Mouse (Mus musculus) layer of hippocampus, postnatal 14 days (tissue): Measurements from ENCODE around the gene Cdc42bpa. TPM values are rescaled to one million over a fixed set of nuclear protein-coding genes. Genes with fewer than 3 reads are reported as not detected.
"Not testable (repeated sequence)": the region's sequence is repeated elsewhere in the genome, so short reads cannot be mapped to it uniquely, and the experiment has no call there.

Experiments
- DNase-seq, 2 experiments: peaks; one replicate each; pipeline ENCODE4 v3.0.0; 2021 to 2022; ENCODE audit warnings: low spot score in 2 of 2, mixed read lengths in 1 of 2
- total RNA-seq, 2 experiments: library from RNA; stranded (reverse); gene quantifications; 2 replicates each; pipeline ENCODE4 v1.2.3; 2021

Gene Cdc42bpa
- total RNA-seq, 2 experiments from 2014 or later = 214 to 233 TPM

- DNase-seq = not testable (repeated sequence)
These were observed 69.6 kb downstream of the Cdc42bpa start for GRCm38 (mm10) chr1:180029863-180030262.

GRCm38 (mm10) chr1:180030631-180031365, 70.5 kb downstream of the Cdc42bpa start:
- no peak for DNase-seq

- no peak for DNase-seq
These were observed 71.7 kb downstream of the Cdc42bpa start for GRCm38 (mm10) chr1:180031705-180032548.

DNA sequence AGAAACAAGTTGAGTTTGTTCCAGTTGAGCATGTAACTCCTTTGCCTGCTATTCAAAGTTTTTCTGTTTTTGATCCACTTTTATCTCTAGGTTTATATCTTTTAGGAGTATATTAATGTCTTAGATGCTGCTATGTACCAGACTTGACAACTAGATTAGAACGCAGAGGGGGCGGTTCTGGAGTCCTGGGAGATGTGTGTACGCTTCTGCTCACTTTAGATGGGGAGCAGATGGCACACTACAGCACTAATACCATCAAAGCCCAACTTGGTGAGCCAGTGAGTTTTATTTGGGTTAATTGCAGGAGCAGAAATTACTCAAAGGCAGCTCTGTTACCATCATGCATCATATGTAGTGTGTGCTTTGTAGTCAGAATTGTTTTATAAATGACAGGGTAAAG, 77.2 kb downstream of the Cdc42bpa start:
- DNase-seq = peak in 1 of 2 experiments; percentile 60

DNA sequence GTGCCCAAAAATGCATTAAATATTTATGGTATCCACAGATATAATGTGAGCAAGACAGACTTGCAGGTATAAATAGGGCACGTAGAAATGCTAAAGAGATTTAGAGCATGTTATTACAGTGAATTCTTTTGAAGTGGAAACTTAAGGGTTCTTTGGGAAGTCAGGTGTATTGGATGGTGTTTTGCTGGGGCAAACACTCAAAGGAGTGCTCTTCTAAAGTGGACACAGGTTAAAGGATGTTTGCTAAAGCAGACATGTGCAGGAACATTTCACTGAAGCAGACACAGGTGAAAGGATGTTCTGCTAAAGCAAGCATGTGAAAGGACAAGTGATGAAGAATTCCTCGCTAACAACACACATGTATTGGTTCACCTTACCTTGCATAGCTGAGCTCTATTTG, 83.9 kb downstream of the Cdc42bpa start:
- no peak for DNase-seq

- DNase-seq = no peak
These were observed 84.9 kb downstream of the Cdc42bpa start for GRCm38 (mm10) chr1:180045172-180045571.

GRCm38 (mm10) chr1:180089176-180089575, 128.9 kb downstream of the Cdc42bpa start:
- DNase-seq = no peak

DNA sequence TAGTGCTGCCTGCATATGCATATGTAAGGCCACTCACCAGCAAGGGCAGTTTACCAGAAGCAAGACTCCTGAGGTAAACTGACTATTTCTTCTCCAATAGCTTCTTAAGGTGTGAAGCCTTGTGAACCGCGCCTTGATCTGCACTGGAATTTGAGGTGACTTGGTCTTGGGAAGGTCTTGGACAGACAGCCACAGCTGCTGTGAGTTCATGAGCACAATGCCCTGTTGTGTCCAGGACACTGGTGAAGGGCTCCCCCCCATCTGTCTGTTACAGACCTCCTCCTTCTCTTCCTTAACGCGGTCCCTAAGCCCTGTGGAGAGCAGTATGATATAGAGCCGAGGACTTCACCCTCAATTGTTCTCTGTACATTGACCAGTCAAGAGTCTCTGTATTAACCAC, 138.2 kb downstream of the Cdc42bpa start:
- DNase-seq = no peak

DNA sequence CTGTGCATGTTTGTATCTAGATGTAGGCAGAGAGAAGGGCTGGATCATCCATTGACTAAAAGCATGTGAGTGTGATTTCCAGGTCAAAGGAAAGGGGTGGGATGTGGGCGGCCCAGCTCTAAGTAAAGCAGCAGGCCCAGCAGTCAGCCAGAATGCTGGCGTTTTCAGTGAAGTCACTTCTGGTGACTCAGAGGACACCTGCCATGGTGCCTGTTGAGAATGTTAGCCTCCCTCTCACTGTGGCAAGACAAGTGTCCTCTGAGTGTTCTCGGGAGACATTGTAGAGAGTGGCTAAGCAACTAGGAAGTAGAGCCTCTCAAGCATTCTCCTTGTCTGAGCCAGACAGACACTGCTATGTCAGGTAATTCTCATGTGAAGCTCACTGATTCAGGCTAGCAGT, 144.3 kb downstream of the Cdc42bpa start:
- DNase-seq = no peak

DNA sequence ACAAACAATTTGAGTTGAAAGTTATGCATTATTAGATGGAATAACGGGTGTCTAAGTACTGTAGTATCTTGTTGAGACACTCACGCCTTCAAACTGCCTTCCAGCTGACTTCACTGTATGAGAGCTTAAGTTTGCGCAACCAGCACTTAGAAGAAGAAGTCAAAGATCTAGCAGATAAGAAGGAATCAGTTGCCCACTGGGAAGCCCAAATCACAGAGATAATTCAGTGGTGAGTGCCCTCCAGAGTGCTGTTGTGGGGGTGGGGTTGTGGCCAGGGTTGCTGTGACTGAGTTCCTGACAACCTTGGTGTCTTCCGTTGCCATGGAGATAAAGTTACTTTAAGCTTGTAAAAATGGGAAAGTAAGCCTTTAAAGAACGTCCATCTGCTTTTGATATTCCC, 148.8 kb downstream of the Cdc42bpa start:
- no peak for DNase-seq

GRCm38 (mm10) chr1:180116525-180116924, 156.3 kb downstream of the Cdc42bpa start:
- no peak for DNase-seq

- no peak for DNase-seq
These were observed 158.0 kb downstream of the Cdc42bpa start for GRCm38 (mm10) chr1:180118233-180118632.

DNA sequence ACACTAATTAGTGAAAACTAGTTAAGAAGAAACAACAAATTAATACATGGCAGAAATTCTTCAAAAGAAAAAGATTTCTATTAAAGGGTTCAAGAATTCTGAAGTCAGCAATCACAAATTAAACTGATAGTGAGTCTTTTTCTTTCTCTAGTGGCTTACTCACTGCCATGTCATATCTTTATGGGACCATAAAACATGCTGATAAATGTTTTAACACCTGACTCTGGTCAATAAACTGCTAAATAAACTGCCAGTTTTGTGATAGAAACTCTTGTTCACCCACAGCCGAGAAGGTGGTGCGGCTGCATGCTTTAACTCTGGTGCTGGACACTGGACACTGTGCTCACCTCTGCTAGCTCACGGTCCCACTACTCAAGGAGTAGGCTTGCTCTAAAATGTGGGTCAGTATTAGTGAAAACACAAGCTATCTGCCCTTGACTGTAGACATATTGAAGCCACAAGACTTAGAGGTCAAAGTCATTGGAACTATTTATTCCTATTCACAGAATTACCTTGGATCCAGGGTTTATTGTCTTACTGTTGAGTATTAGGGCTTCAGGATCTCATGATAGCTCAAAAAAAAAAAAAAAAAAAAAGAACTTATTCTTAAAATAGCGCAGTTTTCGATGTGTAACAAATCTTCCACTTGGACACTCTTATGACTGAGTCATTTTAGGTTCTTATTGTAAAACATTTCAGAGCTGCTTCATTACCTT, 168.0 kb downstream of the Cdc42bpa start:
- DNase-seq = no peak

GRCm38 (mm10) chr1:180131402-180131801, 171.1 kb downstream of the Cdc42bpa start:
- no peak for DNase-seq

DNA sequence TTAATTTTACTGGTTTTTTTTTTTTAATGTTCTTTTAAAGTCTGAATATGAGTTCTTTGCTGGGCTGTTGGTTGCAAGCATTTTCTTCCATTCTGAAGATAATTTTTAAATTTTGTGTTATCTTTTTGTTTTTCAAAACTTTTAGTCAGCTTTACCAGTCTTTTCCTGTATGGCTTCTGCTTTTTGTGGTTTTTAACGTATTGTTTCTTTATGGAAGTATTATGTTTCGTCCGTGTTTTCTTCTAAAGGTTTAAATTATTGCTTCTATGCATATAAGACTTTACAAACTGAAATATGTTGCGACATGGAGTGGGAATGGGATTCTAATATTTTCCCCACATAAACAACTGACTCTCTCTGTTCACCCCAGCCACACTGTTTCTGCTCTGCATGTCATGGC, 171.9 kb downstream of the Cdc42bpa start:
- DNase-seq = no peak

- no peak for DNase-seq
These were observed 178.9 kb downstream of the Cdc42bpa start for GRCm38 (mm10) chr1:180139158-180139557.

DNA sequence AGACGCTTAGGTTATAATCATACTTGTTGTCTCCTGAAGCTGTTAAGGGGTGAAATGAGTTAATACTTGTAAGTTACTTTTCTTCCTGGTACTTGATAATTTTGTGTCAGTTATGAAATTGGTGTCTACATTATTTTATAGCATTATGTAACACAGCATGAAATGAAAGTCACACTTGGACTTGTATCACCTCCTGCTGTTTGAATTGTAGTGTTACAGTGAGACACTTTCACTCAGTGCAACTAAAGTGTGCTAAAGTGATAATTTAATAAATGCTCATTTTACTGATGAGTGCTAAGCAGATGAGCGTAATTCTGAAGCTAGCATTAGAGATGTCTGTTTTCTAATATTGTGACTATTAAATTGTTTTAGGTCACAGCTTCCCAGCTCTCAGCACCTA, 180.7 kb downstream of the Cdc42bpa start:
- DNase-seq = no peak

GRCm38 (mm10) chr1:180148036-180148435, 187.8 kb downstream of the Cdc42bpa start:
- no peak for DNase-seq

- DNase-seq = no peak
These were observed 188.3 kb downstream of the Cdc42bpa start for GRCm38 (mm10) chr1:180148563-180148962.

DNA sequence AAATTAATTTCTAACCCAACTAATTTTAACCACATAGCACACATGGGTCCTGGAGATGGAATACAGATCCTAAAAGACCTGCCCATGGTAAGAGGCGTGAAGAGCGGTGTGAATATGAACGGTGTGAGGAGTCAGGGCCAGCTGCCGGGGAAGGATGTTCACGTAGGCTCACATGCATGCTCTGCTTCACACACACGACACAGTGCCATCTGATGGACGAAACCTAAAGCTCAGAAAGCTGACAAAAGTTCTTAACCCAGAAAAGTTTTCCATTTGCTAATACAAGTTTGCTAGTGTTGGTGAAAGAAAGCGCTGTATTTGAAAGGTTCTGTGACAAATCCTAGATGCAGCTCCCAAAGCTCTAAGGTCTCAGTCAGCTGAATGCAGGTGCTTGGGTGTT, 190.9 kb downstream of the Cdc42bpa start:
- no peak for DNase-seq

- DNase-seq = no peak
These were observed 198.4 kb downstream of the Cdc42bpa start for GRCm38 (mm10) chr1:180158648-180159047.

DNA sequence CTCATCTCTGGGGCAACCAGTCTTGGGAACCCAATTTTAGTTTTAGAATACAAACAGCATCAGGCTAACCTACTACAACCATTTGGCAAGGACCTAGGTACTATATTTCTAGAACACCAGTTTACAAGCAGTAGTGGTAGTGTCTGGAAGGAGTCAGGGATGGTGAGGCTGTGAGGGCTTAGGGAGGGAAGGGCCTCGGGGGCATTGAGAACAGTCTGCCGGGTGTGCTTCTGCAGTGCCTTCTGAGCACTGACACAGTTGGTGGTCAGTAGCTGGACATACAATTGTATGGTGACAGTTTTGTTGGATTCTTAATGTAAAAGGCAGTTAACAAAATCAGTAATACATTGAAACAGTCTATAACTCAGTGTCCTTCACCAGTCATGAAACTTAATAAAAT, 200.3 kb downstream of the Cdc42bpa start:
- DNase-seq = no peak
